Mouse (Mus musculus): ENCODE data around the gene Mrgprb4. TPM values are rescaled to one million over a fixed set of nuclear protein-coding genes. Genes with fewer than 3 reads are reported as not detected.

Mrgprb4 gene
- not detected in 2 replicates for polyA plus RNA-seq (2015; fragmentation: Nextera tagmentation; extraction: Ambion mirVana)

GRCm38 (mm10) chr7:48199188-48199587, at the start of gene Mrgprb4:
Gene Mrgprb4 (minus strand): TSS chr7:48199288.

GRCm38 (mm10) chr7:48168919-48169318, 30.2 kb downstream of the Mrgprb4 start, which contains the start of gene Mrgprb5:
Gene Mrgprb5 (minus strand): TSS chr7:48169019.

Other genes starting within 250 kb of the Mrgprb4 start
- gene Mrgpra4, start 217.2 kb downstream of the Mrgprb4 start, polyA plus RNA-seq (2015; fragmentation: Nextera tagmentation; extraction: Ambion mirVana): not detected in 2 replicates
- gene Mrgprx1, start 171.7 kb downstream of the Mrgprb4 start, polyA plus RNA-seq (2015; fragmentation: Nextera tagmentation; extraction: Ambion mirVana): 0.55 TPM in 1 of 2 replicates, not detected in the other
- gene Mrgprb5, start 30.3 kb downstream of the Mrgprb4 start, polyA plus RNA-seq (2015; fragmentation: Nextera tagmentation; extraction: Ambion mirVana): not detected in 2 replicates
- gene Mrgprb8, start 189.2 kb upstream of the Mrgprb4 start, polyA plus RNA-seq (2015; fragmentation: Nextera tagmentation; extraction: Ambion mirVana): not detected in 2 replicates

All from neural tube, postnatal 0 days (tissue).